Mouse (Mus musculus): ENCODE data around the gene Carnmt1. TPM values are rescaled to one million over a fixed set of nuclear protein-coding genes. Genes with fewer than 3 reads are reported as not detected.

The Carnmt1 gene
- polyA plus RNA-seq, 1 experiment from 2014 or later = 21.8 TPM

Other genes starting within 250 kb of the Carnmt1 start
- gene Ostf1, start 38.9 kb upstream of the Carnmt1 start, polyA plus RNA-seq (2018) = 515 to 693 TPM (median 583 TPM) in 3 replicates
- 16.2 to 41.4 TPM (median 17.9 TPM) in 3 replicates for gene Nmrk1, start 38.8 kb upstream of the Carnmt1 start, polyA plus RNA-seq (2018)
- 4.2 to 11.3 TPM (median 7.3 TPM) in 3 replicates for gene D030056L22Rik, start 42.4 kb downstream of the Carnmt1 start, polyA plus RNA-seq (2018)
- gene Trpm6, start 79.2 kb downstream of the Carnmt1 start, polyA plus RNA-seq (2018) = not detected in 3 replicates